Mouse (Mus musculus) myocyte (in vitro differentiated cells): ENCODE data around the gene Kirrel3. TPM values are rescaled to one million over a fixed set of nuclear protein-coding genes. Genes with fewer than 3 reads are reported as not detected.

Experiments used
- H3K27me3 ChIP-seq: one replicate; pipeline ENCODE4 v1.6.1; 2011; ENCODE audit not compliant: control insufficient read depth, insufficient read depth, insufficient read length
- H3K36me3 ChIP-seq: one replicate; pipeline ENCODE4 v1.6.1; 2011; ENCODE audit not compliant: control insufficient read depth, insufficient read depth
- H3K4me2 ChIP-seq: one replicate; pipeline ENCODE4 v1.6.1; 2011; ENCODE audit warnings: low read depth, control low read depth
- H3K4me3 ChIP-seq: one replicate; pipeline ENCODE4 v1.5.1; 2011; ENCODE audit warnings: mild to moderate bottlenecking, control low read depth, moderate library complexity
- H3K79me2 ChIP-seq: one replicate; pipeline ENCODE4 v1.6.1; 2011; ENCODE audit not compliant: control insufficient read depth, insufficient read depth
- H3ac ChIP-seq: one replicate; pipeline ENCODE4 v1.6.1; 2011; ENCODE audit not compliant: control insufficient read depth, insufficient read length
- CEBPB ChIP-seq: IDR thresholded peaks from 2 replicates; pipeline ENCODE4 v1.6.1; 2011; ENCODE audit warnings: mild to moderate bottlenecking, moderate library complexity; ENCODE audit not compliant: poor library complexity, insufficient read depth, severe bottlenecking
- E2F4 ChIP-seq: IDR thresholded peaks from one replicate; pipeline ENCODE4 v1.6.1; 2011; ENCODE audit warnings: mild to moderate bottlenecking, control low read depth, moderate library complexity; ENCODE audit not compliant: insufficient read depth
- MAX ChIP-seq: IDR thresholded peaks from one replicate; pipeline ENCODE4 v1.6.1; 2011; ENCODE audit warnings: low read depth, mild to moderate bottlenecking, control low read depth
- MYOD1 ChIP-seq, 3 experiments: IDR thresholded peaks; one replicate each; pipeline ENCODE4 v1.6.1; 2011; ENCODE audit warnings: control low read depth in 2 of 3, low read depth in 2 of 3, mild to moderate bottlenecking in 2 of 3, moderate library complexity in 1 of 3; ENCODE audit not compliant: insufficient read length in 2 of 3, control insufficient read depth in 1 of 3
- MYOG ChIP-seq, 3 experiments: IDR thresholded peaks; one replicate each; pipeline ENCODE4 v1.6.1; 2011; ENCODE audit warnings: control low read depth in 2 of 3, low read depth in 2 of 3, mild to moderate bottlenecking in 2 of 3; ENCODE audit not compliant: insufficient read length in 2 of 3, control insufficient read depth in 1 of 3, insufficient read depth in 1 of 3
- POLR2A ChIP-seq: IDR thresholded peaks from one replicate; pipeline ENCODE4 v1.6.1; 2011; ENCODE audit warnings: low read depth, mild to moderate bottlenecking, control low read depth, moderate library complexity; ENCODE audit not compliant: insufficient read length
- POLR2AphosphoS2 ChIP-seq: IDR thresholded peaks from one replicate; pipeline ENCODE4 v1.6.1; 2011; ENCODE audit warnings: low read depth, control low read depth; ENCODE audit not compliant: insufficient read length
- REST ChIP-seq: IDR thresholded peaks from one replicate; pipeline ENCODE4 v1.6.1; 2011; ENCODE audit warnings: mild to moderate bottlenecking, control low read depth, moderate library complexity; ENCODE audit not compliant: insufficient read depth, insufficient read length
- SRF ChIP-seq: IDR thresholded peaks from one replicate; pipeline ENCODE4 v1.6.1; 2011; ENCODE audit warnings: low read depth; ENCODE audit not compliant: control insufficient read depth, insufficient read length
- TCF12 ChIP-seq: IDR thresholded peaks from one replicate; pipeline ENCODE4 v1.6.1; 2011; ENCODE audit warnings: mild to moderate bottlenecking, control low read depth; ENCODE audit not compliant: poor library complexity, insufficient read depth, severe bottlenecking
- TCF3 ChIP-seq: IDR thresholded peaks from one replicate; pipeline ENCODE4 v1.6.1; 2011; ENCODE audit warnings: low read depth, control low read depth; ENCODE audit not compliant: insufficient read length
- USF1 ChIP-seq: IDR thresholded peaks from one replicate; pipeline ENCODE4 v1.6.1; 2011; ENCODE audit warnings: low read depth, mild to moderate bottlenecking, control low read depth, moderate library complexity
- polyA plus RNA-seq: library from polyadenylated mRNA; unstranded; fragments of >200 nt; fragmentation: generic; extraction: Trizol; gene quantifications from one replicate; pipeline ENCODE4 v1.2.1, GENCODE M21; 2012; ENCODE audit warnings: missing spikeins

Kirrel3 gene
- polyA plus RNA-seq, 1 experiment, result 2.8 TPM

GRCm38 (mm10) chr9:34752801-34753170, 267.1 kb downstream of the Kirrel3 start:
- Histone ChIP-seq H3K4me2 (no peak overlapping the region), H3K4me3 (no peak overlapping the region), H3K79me2 (no peaks in the 10 kb centered on the region), H3K27me3 (no peaks in the 10 kb centered on the region), H3ac (no peak overlapping the region), H3K36me3 (no peaks in the 10 kb centered on the region)
- no peak for TF ChIP-seq POLR2AphosphoS2

- H3K4me2 ChIP-seq, result no peak overlapping the region
- no peak overlapping the region for H3K4me3 ChIP-seq
- H3K27me3 ChIP-seq, result no peaks in the 10 kb centered on the region
- TF ChIP-seq POLR2AphosphoS2 (no peak), REST (no peak), CEBPB (no peak), TCF3 (no peak), SRF (no peak), USF1 (no peak), POLR2A (no peak), MYOD1 (IDR thresholded peaks at IDR 0.05; ENCODE audit: control insufficient read depth in 1 of 3, insufficient read length in 2 of 3, low read depth in 2 of 3) (no peak), E2F4 (no peak), TCF12 (no peak), MAX (no peak), MYOG (IDR thresholded peaks at IDR 0.05; ENCODE audit: control insufficient read depth in 1 of 3, insufficient read depth in 1 of 3, insufficient read length in 2 of 3, low read depth in 2 of 3) (no peak)
- no peak overlapping the region for H3ac ChIP-seq
- H3K36me3 ChIP-seq, result no peaks in the 10 kb centered on the region
- no peaks in the 10 kb centered on the region for H3K79me2 ChIP-seq
These were observed 268.2 kb downstream of the Kirrel3 start for GRCm38 (mm10) chr9:34753891-34754290.

GRCm38 (mm10) chr9:34754523-34755097, 268.9 kb downstream of the Kirrel3 start:
- H3K79me2 ChIP-seq, result no peaks in the 10 kb centered on the region
- no peak overlapping the region for H3K4me3 ChIP-seq
- no peaks in the 10 kb centered on the region for H3K36me3 ChIP-seq
- no peak for TF ChIP-seq E2F4
- TF ChIP-seq CEBPB, result no peak
- TF ChIP-seq MYOD1 (IDR thresholded peaks at IDR 0.05; ENCODE audit: control insufficient read depth in 1 of 3, insufficient read length in 2 of 3, low read depth in 2 of 3), result no peak
- TF ChIP-seq MAX, result no peak
- TF ChIP-seq POLR2A, result no peak
- TF ChIP-seq USF1, result no peak
- no peak for TF ChIP-seq REST
- TF ChIP-seq MYOG (IDR thresholded peaks at IDR 0.05; ENCODE audit: control insufficient read depth in 1 of 3, insufficient read depth in 1 of 3, insufficient read length in 2 of 3, low read depth in 2 of 3), result no peak
- TF ChIP-seq TCF12, result no peak
- no peak for TF ChIP-seq SRF
- no peak for TF ChIP-seq POLR2AphosphoS2
- TF ChIP-seq TCF3, result no peak
- no peak overlapping the region for H3K4me2 ChIP-seq
- no peak overlapping the region for H3ac ChIP-seq
- no peaks in the 10 kb centered on the region for H3K27me3 ChIP-seq

- Histone ChIP-seq H3K79me2 (no peaks in the 10 kb centered on the region), H3K4me2 (no peak overlapping the region), H3K4me3 (no peak overlapping the region), H3K27me3 (no peaks in the 10 kb centered on the region), H3ac (no peak overlapping the region), H3K36me3 (no peaks in the 10 kb centered on the region)
- TF ChIP-seq TCF3 (no peak), SRF (no peak), POLR2AphosphoS2 (no peak), E2F4 (no peak), POLR2A (no peak), USF1 (no peak), MYOD1 (IDR thresholded peaks at IDR 0.05; ENCODE audit: control insufficient read depth in 1 of 3, insufficient read length in 2 of 3, low read depth in 2 of 3) (no peak), REST (no peak), CEBPB (no peak), TCF12 (no peak), MAX (no peak), MYOG (IDR thresholded peaks at IDR 0.05; ENCODE audit: control insufficient read depth in 1 of 3, insufficient read depth in 1 of 3, insufficient read length in 2 of 3, low read depth in 2 of 3) (no peak)
These were observed 270.4 kb downstream of the Kirrel3 start for GRCm38 (mm10) chr9:34756055-34756454.

GRCm38 (mm10) chr9:34758925-34759324, 273.2 kb downstream of the Kirrel3 start:
- Histone ChIP-seq H3K36me3 (no peaks in the 10 kb centered on the region), H3K27me3 (no peaks in the 10 kb centered on the region), H3K4me3 (no peak overlapping the region), H3K79me2 (no peaks in the 10 kb centered on the region), H3K4me2 (no peak overlapping the region), H3ac (no peak overlapping the region)
- no peak for TF ChIP-seq USF1
- no peak for TF ChIP-seq TCF12
- no peak for TF ChIP-seq MYOG (IDR thresholded peaks at IDR 0.05; ENCODE audit: control insufficient read depth in 1 of 3, insufficient read depth in 1 of 3, insufficient read length in 2 of 3, low read depth in 2 of 3)
- no peak for TF ChIP-seq MYOD1 (IDR thresholded peaks at IDR 0.05; ENCODE audit: control insufficient read depth in 1 of 3, insufficient read length in 2 of 3, low read depth in 2 of 3)
- no peak for TF ChIP-seq POLR2AphosphoS2
- TF ChIP-seq CEBPB, result no peak
- no peak for TF ChIP-seq POLR2A
- no peak for TF ChIP-seq REST
- no peak for TF ChIP-seq TCF3
- no peak for TF ChIP-seq SRF
- TF ChIP-seq MAX, result no peak
- TF ChIP-seq E2F4, result no peak
